Mouse (Mus musculus): ENCODE measurements at regions not wholly inside any gene's neighbourhood (a gene's known extent, or its start where the extent isn't known, plus 50 kb on each side); places are given as distances from the start of the nearest gene placed in this dataset.

DNA sequence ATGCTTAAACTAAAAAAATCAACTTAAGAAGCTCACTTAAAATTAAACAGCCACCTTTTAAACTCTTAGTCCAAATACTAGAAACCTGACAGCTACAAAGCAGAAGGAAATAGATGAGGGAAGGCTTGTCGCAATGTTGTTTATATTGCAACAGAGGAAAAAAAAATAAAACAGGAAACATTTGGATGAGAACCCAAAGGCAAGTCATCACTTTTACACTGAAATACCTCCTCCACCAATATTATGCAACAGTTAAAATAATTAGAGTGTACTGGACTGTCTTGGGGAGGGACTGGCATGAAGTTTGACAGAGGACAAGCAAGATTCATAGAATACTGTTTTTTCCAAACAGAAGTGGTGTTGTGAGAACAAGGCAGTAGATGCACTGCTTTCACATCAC is 263.6 kb upstream of the Slc30a5 start:
- WGBS: 84% methylated on average over 1 of the region's 1 CpGs
- no peak overlapping the region for H3K4me3 ChIP-seq
- H3K4me1 ChIP-seq: no peaks in the 10 kb centered on the region
- H3K9me3 ChIP-seq: no peaks in the 10 kb centered on the region
- ATAC-seq (ENCODE audit: extremely low read depth, insufficient number of reproducible peaks, low FRiP score, low TSS enrichment): no peak
- H3K9ac ChIP-seq: no peak overlapping the region
- H3K27ac ChIP-seq (replicated peaks): no peak overlapping the region
- no peaks in the 10 kb centered on the region for H3K27me3 ChIP-seq (replicated peaks)
- no peak overlapping the region for H3K4me2 ChIP-seq
- H3K36me3 ChIP-seq: no peaks in the 10 kb centered on the region

DNA sequence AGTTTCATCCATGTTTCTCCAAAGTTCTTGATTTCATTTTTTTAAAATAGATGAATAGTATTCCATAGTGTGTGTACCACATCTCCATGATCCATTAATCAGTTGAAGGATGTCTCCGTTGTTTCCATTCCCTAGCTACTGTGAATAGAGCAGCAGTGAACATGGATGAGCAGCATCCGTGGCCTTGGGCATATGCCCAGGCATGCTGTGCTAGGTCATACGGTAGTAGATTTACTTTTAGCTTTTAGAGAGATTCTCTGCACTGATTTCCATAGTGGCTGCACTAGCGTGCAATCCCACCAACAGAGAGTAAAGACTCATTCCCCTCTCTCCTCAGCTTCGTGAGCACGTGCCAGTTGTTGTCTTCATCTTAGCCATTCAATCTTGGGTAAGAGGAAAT is 263.0 kb upstream of the Slc30a5 start:
- no peaks in the 10 kb centered on the region for H3K4me1 ChIP-seq
- H3K36me3 ChIP-seq: no peaks in the 10 kb centered on the region
- H3K4me2 ChIP-seq: no peak overlapping the region
- H3K27ac ChIP-seq (replicated peaks): no peak overlapping the region
- no peaks in the 10 kb centered on the region for H3K27me3 ChIP-seq (replicated peaks)
- ATAC-seq (ENCODE audit: extremely low read depth, insufficient number of reproducible peaks, low FRiP score, low TSS enrichment): no peak
- no peaks in the 10 kb centered on the region for H3K9me3 ChIP-seq
- H3K9ac ChIP-seq: no peak overlapping the region
- 80% methylated on average over 6 of the region's 6 CpGs for WGBS
- no peak overlapping the region for H3K4me3 ChIP-seq

DNA sequence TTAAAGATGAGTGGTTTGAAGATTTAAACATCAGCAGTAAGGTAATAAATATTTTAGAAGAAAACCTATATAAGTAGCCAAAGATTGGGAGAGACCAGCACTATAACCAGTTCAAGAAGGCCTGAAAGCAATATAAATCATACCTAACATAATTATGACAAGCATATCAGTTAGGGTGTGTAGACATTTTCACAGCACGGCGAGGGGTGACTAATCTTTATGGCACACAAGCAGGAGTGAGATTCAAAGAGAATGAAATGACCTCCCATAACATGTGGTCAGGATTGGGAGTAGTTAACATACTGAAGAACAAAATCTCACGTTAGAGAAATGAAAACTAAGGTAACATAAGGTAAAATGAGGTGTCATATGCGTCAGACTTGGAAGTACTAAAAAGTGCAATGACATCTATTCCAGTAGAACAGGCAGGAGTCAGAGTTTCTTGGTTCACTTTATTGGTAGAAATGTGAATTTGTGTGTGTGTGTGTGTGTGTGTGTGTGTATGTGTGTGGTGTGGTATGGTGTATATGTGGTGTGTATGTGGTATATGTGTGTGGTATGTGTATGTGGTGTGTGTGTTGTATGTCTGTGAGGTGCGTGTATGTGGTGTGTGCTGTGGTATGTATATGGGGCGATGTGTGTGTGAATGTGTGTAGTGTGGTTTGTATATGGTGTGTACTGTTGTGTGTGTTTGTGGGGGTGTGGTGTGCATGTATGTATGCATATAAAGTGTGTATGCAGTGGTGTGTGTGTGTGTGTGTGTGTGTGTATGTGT is 262.0 kb upstream of the Slc30a5 start:
- Histone ChIP-seq H3K4me3 (no peak overlapping the region), H3K36me3 (no peaks in the 10 kb centered on the region), H3K27me3 (replicated peaks) (no peaks in the 10 kb centered on the region), H3K9ac (no peak overlapping the region), H3K27ac (replicated peaks) (no peak overlapping the region), H3K4me1 (no peaks in the 10 kb centered on the region), H3K9me3 (no peaks in the 10 kb centered on the region), H3K4me2 (no peak overlapping the region)
- no peak for ATAC-seq (ENCODE audit: extremely low read depth, insufficient number of reproducible peaks, low FRiP score, low TSS enrichment)
- 80% methylated on average over 6 of the region's 6 CpGs for WGBS

DNA sequence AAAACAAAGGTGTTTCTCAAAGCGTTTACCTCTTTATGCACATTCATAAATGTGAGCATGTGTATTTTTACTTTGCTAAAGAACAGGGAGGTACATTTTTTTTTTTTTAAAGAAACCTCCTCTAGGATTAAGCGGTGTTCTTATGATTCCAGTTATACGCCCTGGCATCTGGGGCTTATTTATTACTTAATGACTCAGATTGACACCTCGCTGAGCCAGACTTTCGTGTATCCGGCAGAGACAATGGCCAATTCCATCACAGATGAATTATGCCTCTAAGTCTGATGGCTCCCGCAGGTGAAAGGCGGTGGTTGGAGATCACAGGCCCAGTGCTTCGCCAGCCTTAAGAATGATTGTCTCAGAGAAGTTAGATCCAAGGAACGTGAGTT is 259.5 kb upstream of the Slc30a5 start:
- H3K27ac ChIP-seq (replicated peaks): no peak overlapping the region
- no peak overlapping the region for H3K4me2 ChIP-seq
- no peaks in the 10 kb centered on the region for H3K4me1 ChIP-seq
- no peak overlapping the region for H3K9ac ChIP-seq
- no peak for ATAC-seq (ENCODE audit: extremely low read depth, insufficient number of reproducible peaks, low FRiP score, low TSS enrichment)
- no peak overlapping the region for H3K4me3 ChIP-seq
- no peaks in the 10 kb centered on the region for H3K27me3 ChIP-seq (replicated peaks)
- no peaks in the 10 kb centered on the region for H3K36me3 ChIP-seq
- H3K9me3 ChIP-seq: no peaks in the 10 kb centered on the region
- 91% methylated on average over 10 of the region's 10 CpGs for WGBS

DNA sequence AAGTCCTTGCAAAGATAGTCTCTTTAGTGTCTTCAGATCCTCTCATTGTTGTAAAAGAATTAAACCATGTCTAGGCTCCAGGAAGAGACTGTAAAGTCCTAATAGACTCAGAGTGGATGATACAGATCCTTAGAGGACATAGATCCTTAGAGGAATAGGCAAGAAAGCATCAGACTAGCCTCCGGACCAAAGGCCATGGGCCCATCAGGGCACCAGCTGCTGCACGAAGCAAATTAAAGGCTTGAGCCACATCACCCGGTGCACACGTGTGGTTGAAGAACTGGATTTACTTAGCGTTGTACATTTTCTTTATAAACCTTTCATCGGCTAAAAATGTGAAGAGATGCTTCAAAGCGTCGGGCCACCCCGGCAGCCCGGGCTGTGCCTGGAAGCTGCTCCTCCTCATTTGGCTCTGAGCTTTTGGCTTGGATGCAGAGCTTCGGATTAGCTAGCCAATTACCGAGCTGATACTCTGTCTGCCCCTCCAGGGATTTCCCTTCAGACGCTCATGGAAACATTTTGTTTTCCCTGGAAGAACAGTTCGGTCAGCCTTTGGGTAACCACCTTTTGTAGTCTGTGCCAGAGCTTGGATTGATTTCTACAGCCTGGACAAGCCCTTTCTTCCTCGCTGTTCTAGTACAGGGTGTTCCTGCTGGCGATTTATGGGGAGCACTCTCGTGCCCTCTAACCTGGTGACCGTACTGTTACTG is 259.0 kb upstream of the Slc30a5 start:
- no peak overlapping the region for H3K4me3 ChIP-seq
- no peaks in the 10 kb centered on the region for H3K4me1 ChIP-seq
- H3K27me3 ChIP-seq (replicated peaks): no peaks in the 10 kb centered on the region
- H3K27ac ChIP-seq (replicated peaks): no peak overlapping the region
- no peak overlapping the region for H3K4me2 ChIP-seq
- H3K9ac ChIP-seq: no peak overlapping the region
- no peaks in the 10 kb centered on the region for H3K9me3 ChIP-seq
- ATAC-seq (ENCODE audit: extremely low read depth, insufficient number of reproducible peaks, low FRiP score, low TSS enrichment): no peak
- WGBS: 79% methylated on average over 18 of the region's 18 CpGs
- H3K36me3 ChIP-seq: no peaks in the 10 kb centered on the region

DNA sequence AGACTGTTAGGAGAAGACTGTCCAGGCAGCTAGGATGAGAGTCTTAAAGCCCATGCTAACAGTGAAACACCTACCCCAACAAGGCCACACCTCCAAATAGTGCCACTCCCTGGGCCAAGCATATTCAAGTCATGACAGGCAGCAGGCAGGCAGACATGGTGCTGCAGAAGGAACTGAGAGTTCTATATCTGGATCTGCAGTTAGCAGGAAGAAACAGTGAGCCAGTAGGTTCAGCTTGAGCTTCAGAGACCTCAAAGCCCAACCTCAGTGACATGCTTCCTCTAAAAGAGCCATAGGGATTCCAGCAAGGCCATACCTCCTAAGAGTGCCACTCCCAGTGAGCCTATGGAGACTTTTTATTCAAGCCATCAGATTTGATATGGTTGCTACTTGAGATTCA is 252.0 kb upstream of the Slc30a5 start:
- no peak for ATAC-seq (ENCODE audit: extremely low read depth, insufficient number of reproducible peaks, low FRiP score, low TSS enrichment)
- Histone ChIP-seq H3K27me3 (replicated peaks) (no peaks in the 10 kb centered on the region), H3K9ac (no peak overlapping the region)

DNA sequence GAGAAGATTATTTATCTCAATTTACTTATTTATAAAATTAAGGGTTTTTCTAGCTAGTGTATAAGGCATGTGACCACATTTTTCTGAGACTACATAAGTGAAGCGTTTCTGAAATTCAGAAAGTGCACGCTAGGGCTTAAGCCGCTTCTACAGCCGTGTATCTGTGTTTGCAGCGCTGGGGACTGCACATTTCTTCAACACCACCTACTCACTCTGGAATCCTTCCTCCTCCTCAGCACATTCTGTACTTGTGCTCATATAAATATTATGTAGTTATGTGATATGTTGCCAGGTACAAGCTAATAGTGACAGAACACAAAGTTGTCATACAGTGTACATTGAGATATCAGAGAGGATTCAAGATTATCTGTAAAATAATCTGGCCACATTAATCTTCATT is 251.0 kb upstream of the Slc30a5 start:
- no peaks in the 10 kb centered on the region for H3K36me3 ChIP-seq
- no peak overlapping the region for H3K4me2 ChIP-seq
- no peak overlapping the region for H3K27ac ChIP-seq (replicated peaks)
- ATAC-seq (ENCODE audit: extremely low read depth, insufficient number of reproducible peaks, low FRiP score, low TSS enrichment): no peak
- no peak overlapping the region for H3K9ac ChIP-seq
- 87% methylated on average over 5 of the region's 5 CpGs for WGBS
- H3K27me3 ChIP-seq (replicated peaks): no peaks in the 10 kb centered on the region
- no peaks in the 10 kb centered on the region for H3K9me3 ChIP-seq
- H3K4me3 ChIP-seq: no peak overlapping the region
- no peaks in the 10 kb centered on the region for H3K4me1 ChIP-seq

More for the DNA sequence above, 252.0 kb upstream of the Slc30a5 start:
- Histone ChIP-seq H3K36me3 (no peaks in the 10 kb centered on the region), H3K27ac (replicated peaks) (no peak overlapping the region), H3K4me2 (no peak overlapping the region), H3K4me3 (no peak overlapping the region), H3K9me3 (no peaks in the 10 kb centered on the region), H3K4me1 (no peaks in the 10 kb centered on the region)

DNA sequence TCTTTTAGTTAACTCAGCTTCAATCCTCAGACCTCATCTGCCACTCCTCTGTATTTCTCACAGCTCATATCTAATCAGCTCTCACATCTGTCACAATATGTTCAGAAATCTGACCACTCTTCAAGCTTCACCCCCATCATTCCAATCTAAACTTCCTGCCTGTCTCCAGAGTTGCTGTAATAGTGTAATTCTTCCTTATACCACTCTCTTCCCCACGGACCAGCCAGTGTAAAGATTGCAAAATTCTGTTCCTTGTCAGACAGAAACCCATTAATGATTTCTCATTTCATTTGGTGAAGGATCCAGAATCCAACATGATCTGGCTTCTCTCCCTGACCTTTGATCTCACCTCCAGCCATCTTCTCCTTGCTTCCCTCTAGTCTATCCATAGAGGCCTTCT is 250.2 kb upstream of the Slc30a5 start:
- no peaks in the 10 kb centered on the region for H3K27me3 ChIP-seq (replicated peaks)
- no peak overlapping the region for H3K4me2 ChIP-seq
- H3K4me3 ChIP-seq: no peak overlapping the region
- no peak for ATAC-seq (ENCODE audit: extremely low read depth, insufficient number of reproducible peaks, low FRiP score, low TSS enrichment)
- no peaks in the 10 kb centered on the region for H3K4me1 ChIP-seq
- H3K9ac ChIP-seq: no peak overlapping the region
- no peak overlapping the region for H3K27ac ChIP-seq (replicated peaks)
- WGBS: 47% methylated on average over 1 of the region's 1 CpGs
- H3K9me3 ChIP-seq: no peaks in the 10 kb centered on the region
- no peaks in the 10 kb centered on the region for H3K36me3 ChIP-seq

DNA sequence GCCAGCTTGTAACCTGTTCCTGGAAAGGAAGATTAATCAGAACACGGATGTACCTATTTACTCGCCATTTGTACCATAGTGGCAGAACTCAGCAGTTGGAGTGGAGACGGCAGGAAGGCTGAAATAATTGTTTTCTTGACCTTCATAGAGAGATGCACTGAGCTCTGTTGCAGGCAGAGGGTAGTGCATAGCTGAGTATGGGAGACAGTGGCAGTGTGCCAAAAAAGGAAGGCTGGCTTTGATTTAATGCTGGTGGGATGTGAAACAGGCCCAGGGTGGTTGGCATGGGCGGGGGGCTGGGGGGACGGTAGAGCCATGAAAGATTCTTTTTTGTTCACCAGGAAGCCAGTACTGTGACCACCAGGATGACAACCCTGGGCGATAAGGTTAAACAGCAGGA is 235.3 kb upstream of the Slc30a5 start:
- no peak overlapping the region for H3K9ac ChIP-seq
- no peak overlapping the region for H3K4me3 ChIP-seq
- no peak for ATAC-seq (ENCODE audit: extremely low read depth, insufficient number of reproducible peaks, low FRiP score, low TSS enrichment)
- H3K9me3 ChIP-seq: no peaks in the 10 kb centered on the region
- no peak overlapping the region for H3K4me2 ChIP-seq
- no peak overlapping the region for H3K27ac ChIP-seq (replicated peaks)
- no peaks in the 10 kb centered on the region for H3K4me1 ChIP-seq
- 53% methylated on average over 6 of the region's 6 CpGs for WGBS
- no peaks in the 10 kb centered on the region for H3K36me3 ChIP-seq
- no peaks in the 10 kb centered on the region for H3K27me3 ChIP-seq (replicated peaks)

DNA sequence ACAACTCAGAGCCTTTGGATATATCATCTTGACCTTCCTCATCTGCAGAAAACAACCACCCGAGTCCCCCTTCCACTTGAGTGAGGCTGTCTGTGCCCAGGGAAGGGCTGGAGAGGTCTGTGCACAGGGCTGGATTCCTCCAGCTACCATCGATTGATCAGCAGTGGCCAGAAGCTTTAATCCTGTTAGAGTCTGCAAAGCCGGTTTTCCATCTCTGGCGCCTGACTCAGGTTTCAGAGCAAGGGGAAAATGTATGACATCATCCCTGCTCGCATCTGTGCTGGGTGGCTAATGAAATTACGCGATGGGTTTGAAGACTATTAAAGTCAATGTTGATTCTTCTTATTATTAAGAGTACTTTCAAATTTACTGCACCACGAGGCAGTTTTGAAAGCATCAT is 229.4 kb upstream of the Slc30a5 start:
- Histone ChIP-seq H3K4me1 (no peaks in the 10 kb centered on the region), H3K4me2 (no peak overlapping the region), H3K27ac (replicated peaks) (no peak overlapping the region), H3K36me3 (no peaks in the 10 kb centered on the region), H3K27me3 (replicated peaks) (no peaks in the 10 kb centered on the region), H3K9ac (no peak overlapping the region), H3K9me3 (no peaks in the 10 kb centered on the region), H3K4me3 (no peak overlapping the region)
- 52% methylated on average over 8 of the region's 8 CpGs for WGBS
- ATAC-seq (ENCODE audit: extremely low read depth, insufficient number of reproducible peaks, low FRiP score, low TSS enrichment): no peak

DNA sequence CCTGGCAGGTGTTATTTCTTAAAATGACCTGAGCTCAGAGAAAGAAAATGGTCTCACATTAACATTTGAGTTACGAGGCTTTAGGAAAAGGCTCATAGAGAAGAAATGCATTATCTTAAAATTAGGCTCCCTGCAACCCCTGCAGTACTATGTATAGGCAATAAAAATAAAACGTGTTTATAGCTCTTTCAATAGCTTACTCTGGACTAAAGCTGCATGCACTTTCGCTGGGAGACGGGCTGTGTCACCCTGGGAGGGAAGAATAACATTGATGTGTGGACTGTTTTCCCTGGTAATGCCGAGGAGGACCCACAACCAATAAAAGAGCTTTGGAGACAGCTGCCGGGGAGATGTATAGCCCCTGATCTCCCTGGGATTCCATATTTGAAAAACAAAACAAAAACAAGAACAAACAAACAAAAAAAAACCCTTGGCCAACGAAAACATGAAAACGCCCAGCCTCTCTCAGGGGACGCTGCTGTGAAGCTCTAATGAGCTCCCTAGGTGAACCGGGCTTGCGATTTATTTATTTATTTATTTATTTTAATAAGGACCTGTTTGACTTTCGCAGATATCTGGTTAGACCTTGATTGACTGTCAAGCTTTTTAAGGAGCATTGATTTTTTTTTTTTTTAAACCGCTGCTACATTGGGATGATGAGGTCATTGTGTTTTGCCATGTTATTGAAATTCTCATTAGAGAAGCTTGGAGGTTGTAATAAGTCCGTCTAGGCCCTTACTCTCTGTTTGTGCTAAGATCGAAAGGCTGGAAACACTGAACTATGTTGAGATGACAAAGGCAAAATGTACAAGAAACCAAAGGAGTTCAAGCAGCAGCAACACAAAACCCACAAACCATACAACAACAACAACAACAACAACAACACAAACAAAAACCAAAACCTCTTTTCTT is 228.3 kb upstream of the Slc30a5 start:
- 64% methylated on average over 15 of the region's 15 CpGs for WGBS
- Histone ChIP-seq H3K4me1 (no peaks in the 10 kb centered on the region), H3K4me3 (no peak overlapping the region), H3K27ac (replicated peaks) (no peak overlapping the region), H3K36me3 (no peaks in the 10 kb centered on the region), H3K9ac (no peak overlapping the region), H3K4me2 (no peak overlapping the region), H3K27me3 (replicated peaks) (no peaks in the 10 kb centered on the region), H3K9me3 (no peaks in the 10 kb centered on the region)
- no peak for ATAC-seq (ENCODE audit: extremely low read depth, insufficient number of reproducible peaks, low FRiP score, low TSS enrichment)
